Mouse (Mus musculus) urinary bladder, postnatal 10 days (tissue): Measurements from ENCODE around the gene Lamb3.

Experiments
- DNase-seq: peaks from one replicate; pipeline ENCODE4 v3.0.0; 2022; ENCODE audit warnings: low spot score

Gene Lamb3

GRCm38 (mm10) chr1:193343853-193344252 lies 136.4 kb downstream of the Lamb3 start:
- DNase-seq, result no peak

- no peak for DNase-seq
These were observed 137.5 kb downstream of the Lamb3 start for GRCm38 (mm10) chr1:193344976-193345375.

- DNase-seq, result no peak
These were observed 139.4 kb downstream of the Lamb3 start for GRCm38 (mm10) chr1:193346908-193347307.

- no peak for DNase-seq
These were observed 140.9 kb downstream of the Lamb3 start for GRCm38 (mm10) chr1:193348261-193348962.

- no peak for DNase-seq
These were observed 142.4 kb downstream of the Lamb3 start for GRCm38 (mm10) chr1:193349702-193350545.

- DNase-seq, result no peak
These were observed 143.0 kb downstream of the Lamb3 start for GRCm38 (mm10) chr1:193350546-193350801.

- no peak for DNase-seq
These were observed 144.1 kb downstream of the Lamb3 start for GRCm38 (mm10) chr1:193351583-193351982.

GRCm38 (mm10) chr1:193359199-193359598 lies 151.7 kb downstream of the Lamb3 start:
- no peak for DNase-seq

- DNase-seq, result no peak
These were observed 153.7 kb downstream of the Lamb3 start for GRCm38 (mm10) chr1:193361181-193361580.

GRCm38 (mm10) chr1:193362078-193362477 lies 154.6 kb downstream of the Lamb3 start:
- no peak for DNase-seq

GRCm38 (mm10) chr1:193363801-193364231 lies 156.3 kb downstream of the Lamb3 start:
- DNase-seq, result no peak

- no peak for DNase-seq
These were observed 160.6 kb downstream of the Lamb3 start for GRCm38 (mm10) chr1:193368055-193368454.

GRCm38 (mm10) chr1:193369091-193369490 lies 161.6 kb downstream of the Lamb3 start:
- no peak for DNase-seq

GRCm38 (mm10) chr1:193370096-193370495 lies 162.6 kb downstream of the Lamb3 start, which contains the start of gene Camk1g:
Gene Camk1g (minus strand): TSS chr1:193370298.
- no peak for DNase-seq

GRCm38 (mm10) chr1:193373906-193374413 lies 166.5 kb downstream of the Lamb3 start:
- no peak for DNase-seq

GRCm38 (mm10) chr1:193376478-193377134 lies 169.1 kb downstream of the Lamb3 start:
- no peak for DNase-seq

GRCm38 (mm10) chr1:193379634-193380033 lies 172.1 kb downstream of the Lamb3 start:
- no peak for DNase-seq

- DNase-seq, result no peak
These were observed 173.4 kb downstream of the Lamb3 start for GRCm38 (mm10) chr1:193380877-193381276.

- no peak for DNase-seq
These were observed 174.3 kb downstream of the Lamb3 start for GRCm38 (mm10) chr1:193381597-193382404.

- DNase-seq, result no peak
These were observed 174.9 kb downstream of the Lamb3 start for GRCm38 (mm10) chr1:193382435-193382834.

- DNase-seq, result no peak
These were observed 175.5 kb downstream of the Lamb3 start for GRCm38 (mm10) chr1:193382841-193383462.
